Mouse (Mus musculus) cerebellum, postnatal 10 days (tissue): ENCODE data around the gene Tspan33.
"Not testable (repeated sequence)": the region's sequence is repeated elsewhere in the genome, so short reads cannot be mapped to it uniquely, and the experiment has no call there.

Experiments used
- DNase-seq, 2 experiments: peaks; one replicate each; pipeline ENCODE4 v3.0.0; 2021; ENCODE audit warnings: mixed read lengths in 2 of 2

Gene Tspan33

DNA sequence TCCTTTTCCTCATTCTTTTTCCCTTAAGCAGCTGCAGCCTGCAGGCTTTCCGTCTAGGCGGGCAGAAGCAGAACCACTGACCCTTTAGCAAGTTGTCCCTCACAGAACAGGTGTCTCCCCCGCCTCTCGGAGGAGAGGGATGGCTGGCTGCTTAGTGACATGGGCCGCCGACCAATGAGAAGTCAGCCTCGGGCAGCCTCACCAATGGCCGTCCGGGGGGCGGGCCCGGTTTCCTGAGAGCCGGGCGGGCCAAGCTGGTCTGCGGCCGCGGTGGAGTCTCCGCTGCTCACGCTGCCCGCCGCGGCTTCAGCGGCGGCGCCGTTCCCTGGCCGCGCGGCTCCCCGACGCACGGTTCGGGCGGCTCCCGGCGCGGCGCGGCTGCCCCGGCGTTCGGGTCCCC is at the start of gene Tspan33:
Tspan33 (plus strand) TSS at position 270 of the 400 bp plus-strand sequence.
- DNase-seq, result peak; percentile 97 to 98

DNA sequence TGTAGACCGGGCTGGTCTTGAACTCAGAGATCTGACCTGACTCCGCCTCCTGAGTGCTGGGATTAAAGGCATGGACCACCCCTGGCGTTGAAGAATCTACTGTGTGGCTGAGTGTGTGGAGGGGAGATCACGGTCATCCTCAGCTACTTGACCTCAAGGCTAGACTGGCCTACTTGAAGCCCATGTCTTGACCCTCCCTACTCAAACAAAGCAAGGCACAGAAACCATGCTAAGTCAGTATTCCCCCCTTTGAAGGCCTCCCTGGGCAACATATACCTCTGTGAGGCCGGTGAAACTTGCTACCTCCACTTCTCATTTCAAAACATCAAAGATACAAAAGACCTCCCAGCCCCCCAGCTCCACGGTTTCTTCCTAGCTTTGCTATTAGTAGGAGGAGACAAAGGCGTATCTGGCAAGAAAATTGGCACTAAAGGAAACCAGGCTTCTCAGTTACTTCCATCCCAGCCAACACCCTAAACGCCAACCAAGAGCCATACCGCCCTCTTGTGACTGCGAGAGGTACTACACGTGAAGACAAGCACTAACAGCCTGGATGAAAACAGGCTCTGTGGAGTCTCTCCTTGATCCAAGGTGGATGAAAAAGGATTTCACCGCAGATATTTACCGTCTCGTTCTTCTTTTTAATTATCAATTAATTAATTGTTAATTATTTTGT is 44.4 kb upstream of the Tspan33 start:
- DNase-seq, result peak; percentile 92 to 94

DNA sequence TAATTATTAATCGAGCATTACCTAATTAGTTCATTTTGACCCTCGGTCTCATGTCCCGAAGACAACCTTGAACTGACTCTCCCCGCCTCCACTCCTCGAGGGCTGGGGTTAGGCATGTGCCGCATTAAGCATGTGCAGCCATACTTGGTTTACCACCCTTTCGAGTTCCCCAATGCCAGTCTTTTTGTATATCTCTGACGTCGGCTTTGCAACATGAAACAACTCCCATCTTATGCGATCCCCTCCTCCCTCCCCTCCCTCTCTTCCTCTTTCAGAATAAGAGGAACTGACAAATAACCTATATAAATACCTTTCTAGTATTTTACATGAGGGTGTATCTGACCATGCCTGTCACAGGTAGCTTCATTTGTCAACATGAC is 43.9 kb upstream of the Tspan33 start:
- DNase-seq, result no peak

DNA sequence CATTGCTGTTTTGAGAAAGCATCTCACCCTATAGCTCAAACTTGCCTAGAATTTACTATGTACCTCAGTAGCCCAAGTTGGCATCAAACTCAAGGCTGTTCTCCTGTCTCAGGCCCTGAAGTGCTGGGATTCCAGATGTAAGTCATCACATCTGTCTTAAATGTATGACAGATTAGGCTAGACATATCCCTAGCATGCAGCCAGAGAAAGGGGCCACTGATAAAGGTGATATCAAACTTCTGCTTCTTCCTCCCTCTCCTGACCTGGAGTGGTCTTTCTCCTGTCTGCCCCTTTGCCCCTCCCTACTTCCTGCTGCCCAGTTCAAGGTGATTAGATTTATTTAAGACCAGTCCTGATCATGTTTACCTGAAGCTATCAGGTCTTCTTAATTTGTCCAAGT is 40.8 kb upstream of the Tspan33 start:
- DNase-seq, result no peak

DNA sequence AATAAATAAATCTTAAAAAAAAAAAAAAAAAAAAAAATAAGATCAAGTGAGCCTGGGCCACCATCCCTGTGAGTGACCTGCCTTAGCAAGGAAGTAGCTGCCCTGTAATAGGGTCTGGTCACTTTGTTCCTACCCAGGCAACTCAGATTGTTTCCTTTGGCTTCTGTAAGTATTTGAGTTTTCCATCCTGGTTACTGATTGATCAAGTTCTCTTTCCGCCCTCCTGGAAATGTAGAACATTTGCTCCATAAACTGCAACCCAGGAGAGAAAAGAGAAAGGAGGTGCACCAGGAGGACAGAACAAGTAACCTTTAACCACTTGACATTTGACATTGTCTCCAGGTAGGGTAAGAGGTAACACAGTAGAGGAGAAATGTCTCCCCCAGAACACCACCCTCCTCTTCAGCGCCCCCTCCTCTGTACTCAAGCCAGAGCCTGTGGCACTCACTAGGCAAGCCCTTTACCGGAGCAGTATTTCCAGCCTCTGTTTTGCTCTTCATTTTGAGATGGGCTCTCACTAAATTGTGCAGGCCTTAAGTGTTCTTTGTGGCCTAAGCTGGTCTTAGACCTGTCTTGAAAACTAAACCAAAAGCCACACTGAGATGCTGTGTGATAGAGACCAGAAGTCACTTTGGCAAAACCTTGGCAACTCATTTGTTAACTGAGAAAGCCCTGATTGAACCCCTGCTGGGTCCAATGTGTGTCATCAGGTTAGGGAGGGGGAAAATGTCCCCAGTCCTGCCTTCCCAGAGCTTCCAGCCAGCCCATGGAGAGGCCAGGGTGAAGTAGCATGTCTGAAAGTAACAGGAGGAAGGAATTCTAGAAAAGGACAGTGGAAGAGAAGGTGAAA is 35.2 kb upstream of the Tspan33 start:
- peak; percentile 8 to 15 for DNase-seq

DNA sequence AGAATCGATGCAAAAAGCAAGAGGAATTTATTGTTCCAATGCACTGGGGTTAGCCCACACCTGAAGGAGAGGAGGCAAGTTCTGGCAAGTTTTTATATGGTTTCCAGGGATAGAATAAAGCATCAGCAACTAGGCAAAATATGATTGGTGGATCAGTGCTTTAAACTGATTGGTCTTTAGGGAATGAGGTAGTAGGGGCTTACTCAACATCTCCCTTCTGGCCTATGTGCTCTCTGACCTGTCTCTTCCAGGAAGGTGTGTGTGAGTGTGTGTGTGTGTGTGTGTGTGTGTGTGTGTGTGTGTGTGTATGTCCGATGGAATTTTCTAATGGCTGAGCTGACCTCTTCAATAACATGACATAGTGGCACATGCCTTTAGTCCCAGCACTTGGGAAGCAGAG is 34.1 kb upstream of the Tspan33 start:
- no peak for DNase-seq

DNA sequence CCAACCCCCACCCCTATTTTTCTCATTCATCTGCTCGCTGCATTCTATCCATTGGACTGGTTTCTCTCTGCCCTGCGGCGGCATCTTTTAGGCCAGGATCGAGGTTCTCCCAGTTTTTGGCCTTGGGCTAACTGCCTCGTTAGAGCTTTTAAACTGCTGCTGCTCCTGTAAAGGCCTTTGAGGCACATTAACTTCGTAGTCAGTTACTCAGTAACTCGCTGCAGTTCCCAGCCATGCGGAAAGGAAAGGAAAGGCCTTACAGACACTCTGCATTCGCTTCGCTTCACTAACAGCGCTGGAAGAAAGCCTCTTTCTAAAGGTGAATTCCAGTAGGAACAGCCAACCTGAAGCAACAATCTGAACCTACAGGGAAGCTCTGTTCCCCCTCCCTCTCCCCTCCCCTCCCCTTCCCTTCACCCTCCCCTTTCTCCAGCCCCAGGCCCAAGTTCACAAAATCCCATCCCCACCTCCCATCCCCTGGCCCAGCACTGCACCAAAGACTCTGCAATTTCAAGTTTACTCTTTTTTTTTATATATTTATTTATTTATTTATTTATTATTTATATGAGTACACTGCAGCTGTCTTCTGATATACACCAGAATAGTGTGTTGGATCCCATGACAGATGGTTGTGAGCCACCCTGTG is 33.2 kb upstream of the Tspan33 start:
- DNase-seq, result no peak

DNA sequence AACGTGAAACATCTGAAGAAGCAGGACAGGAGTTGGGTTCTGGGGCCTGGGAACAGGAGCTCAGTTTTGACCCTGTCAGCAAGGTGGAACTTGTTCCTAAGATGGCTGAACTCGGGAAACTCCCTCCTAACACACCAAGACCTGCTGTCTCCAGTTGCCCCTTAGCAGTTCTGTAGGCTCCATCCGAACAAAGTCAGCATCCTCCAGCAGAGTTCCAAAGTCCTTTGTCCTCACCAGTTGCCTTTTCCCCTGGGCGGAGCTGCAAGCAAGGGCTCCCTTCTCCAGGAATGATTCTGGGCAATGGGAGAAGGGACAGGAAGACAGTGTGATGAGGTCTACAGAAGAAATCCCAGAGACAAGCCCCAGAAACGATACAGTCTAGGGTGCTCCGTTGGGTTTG is 26.8 kb upstream of the Tspan33 start:
- DNase-seq, result no peak

DNA sequence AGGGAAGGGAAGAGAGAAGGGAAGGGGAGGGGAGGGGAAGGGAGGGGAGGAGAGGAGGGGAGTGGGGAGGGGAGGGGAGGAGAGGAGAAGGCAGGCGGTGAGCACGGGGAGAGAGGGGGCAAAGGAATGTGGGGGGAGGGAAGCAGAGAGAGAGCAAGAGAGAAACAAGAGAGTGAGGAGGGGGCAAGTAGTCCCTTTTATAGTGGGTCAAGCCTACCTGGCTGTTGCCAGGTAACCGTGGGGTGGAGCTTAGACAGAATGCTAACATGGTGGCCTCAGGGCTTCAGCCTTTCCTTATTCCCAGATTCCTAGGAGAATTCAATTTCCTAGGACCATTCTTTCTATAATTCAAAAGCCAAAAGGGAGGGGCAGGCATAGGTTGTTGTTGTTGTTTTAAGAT is 22.3 kb upstream of the Tspan33 start:
- DNase-seq, result no peak

DNA sequence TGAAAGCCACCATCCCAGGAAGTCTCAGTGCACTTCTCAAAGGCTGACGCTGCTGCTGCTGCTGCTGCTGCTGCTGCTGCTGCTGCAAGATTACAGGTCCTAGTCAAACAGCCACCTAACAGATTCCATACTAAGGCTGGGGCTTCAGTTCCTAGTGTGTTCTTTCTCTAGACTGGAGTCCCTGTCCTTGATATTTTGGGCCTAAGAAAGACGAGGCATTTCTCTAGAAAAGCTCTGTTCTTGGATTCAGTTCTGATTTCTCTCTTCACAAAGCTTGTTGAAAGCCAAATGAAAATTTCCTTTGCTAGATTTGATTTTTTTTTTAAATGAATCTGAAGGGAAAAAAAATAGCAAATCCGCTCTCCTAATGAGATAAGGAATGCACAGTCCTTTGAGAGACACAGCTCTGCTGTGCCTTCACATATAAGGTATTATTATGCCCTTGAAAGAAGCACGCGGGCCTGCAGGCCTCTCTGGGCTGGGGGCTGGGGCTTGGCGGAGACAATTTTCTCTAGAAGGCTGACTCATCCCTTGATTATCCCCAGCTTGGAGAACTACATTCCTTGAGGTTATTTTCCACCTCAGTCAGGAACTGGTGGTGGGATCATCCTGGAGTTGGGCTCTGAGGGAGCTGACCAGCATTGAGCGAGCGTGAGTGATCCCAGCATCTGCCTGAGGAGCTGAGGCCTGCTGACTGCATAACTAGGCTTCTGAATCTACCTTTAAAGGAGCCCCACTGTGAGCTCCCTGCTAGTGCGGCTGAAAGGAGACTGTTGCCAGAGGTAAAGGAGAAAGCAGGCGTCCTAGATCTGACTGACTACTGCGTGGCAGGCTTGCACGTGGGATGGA is 21.2 kb upstream of the Tspan33 start:
- no peak for DNase-seq

DNA sequence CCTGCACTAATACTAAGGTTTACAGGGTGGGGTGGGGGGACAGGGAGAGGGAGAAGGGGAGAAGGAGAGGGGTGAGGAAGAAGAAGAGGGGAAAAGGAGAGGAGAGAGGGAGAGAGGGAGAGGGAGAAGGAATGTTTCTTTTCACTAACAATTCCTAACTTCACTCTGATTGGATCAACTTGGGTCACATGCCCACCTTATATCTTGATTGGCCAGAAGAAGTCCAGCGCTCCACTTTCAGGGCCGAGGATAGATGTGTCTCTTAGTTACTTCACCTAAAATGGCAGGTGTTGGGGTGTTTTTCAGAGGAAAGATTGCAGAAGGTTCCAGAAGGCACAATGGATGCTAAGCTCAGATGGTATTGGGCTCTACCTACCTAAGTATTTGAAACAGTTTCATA is 20.3 kb upstream of the Tspan33 start:
- no peak for DNase-seq

DNA sequence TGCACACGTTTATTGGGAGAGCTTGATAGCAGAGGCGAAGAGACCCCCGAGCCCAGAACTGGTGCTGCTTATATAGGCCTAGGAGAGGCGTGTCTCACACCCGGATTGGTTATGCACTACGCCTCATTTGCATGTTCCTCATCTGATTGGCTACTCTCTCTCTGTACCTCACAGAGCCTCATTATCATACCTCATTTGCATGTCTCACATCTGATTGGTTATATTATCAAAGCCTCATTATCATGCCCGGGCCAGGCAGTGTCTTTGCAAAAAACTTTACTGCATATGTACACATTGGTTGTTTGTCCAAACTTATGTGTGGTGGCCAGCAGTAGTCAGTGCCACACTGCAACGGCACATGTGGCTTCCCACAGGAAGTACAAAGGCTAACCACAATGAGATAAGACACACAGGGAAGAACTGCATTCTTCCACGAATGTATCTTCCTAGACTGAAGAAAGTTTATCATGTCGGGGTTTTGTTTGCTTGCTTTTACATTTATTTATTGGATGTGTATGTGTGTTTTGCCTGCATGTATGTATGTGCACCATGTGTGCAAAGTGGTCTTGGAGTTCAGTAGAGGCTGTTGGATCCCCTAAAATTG is 14.0 kb upstream of the Tspan33 start:
- not testable (repeated sequence) for DNase-seq

DNA sequence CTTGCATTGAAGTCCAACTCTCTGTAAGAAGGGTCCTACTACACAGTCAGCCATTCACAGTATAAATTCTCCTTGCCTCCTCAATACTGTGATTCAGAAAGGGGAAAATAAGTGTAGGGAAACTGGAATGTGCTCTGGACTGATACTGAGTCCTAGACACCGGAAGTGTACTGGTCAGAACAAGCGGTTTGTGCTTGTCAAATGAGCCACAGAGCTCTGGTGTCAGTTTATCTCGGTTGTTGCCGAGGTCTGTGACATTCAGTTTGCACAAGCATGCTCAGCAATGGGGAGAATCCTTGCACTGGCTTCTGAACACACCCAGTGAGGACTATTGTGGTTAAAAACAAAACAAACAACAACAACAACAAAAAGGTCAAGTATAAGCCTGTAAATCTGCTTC is 12.2 kb upstream of the Tspan33 start:
- no peak for DNase-seq

DNA sequence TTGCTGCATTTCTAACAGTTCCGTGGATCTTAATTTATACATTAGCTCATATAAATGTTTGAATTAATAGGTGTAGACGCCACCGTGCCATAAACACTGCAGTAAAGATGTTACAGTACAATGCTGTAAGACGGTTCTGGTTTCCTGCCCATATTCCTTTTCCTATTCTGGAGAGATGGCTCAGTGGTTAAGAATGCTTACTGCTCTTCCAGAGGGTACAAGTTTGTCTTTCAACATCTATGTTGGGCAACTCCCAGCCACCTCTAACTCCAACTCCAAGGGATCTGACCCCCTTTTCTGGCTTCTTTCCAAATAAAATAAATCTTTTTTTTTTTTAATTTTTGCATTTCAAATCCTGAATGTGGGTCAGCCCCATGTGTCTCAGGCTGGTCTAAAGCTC is 9.3 kb upstream of the Tspan33 start:
- no peak for DNase-seq

DNA sequence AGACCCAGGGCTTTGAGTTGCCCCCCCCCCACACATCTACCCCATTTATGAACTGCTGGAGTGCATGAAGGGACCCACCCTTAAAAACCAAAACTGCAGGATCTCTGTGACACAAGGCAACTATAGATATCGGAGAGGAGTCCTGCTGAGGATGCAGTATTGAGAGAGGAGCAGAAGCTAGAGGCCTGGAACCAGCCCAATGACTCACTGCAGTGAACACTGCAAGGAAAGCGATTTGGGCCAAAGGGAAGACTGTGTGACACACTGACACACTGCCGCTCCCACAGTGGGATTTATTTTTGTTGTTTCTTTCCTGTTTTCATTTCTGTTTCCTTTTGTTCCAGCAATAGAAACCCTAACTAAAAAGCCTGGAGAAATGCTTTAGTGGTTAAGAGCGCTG is 8.1 kb upstream of the Tspan33 start:
- DNase-seq, result peak in 1 of 2 experiments; percentile 16

DNA sequence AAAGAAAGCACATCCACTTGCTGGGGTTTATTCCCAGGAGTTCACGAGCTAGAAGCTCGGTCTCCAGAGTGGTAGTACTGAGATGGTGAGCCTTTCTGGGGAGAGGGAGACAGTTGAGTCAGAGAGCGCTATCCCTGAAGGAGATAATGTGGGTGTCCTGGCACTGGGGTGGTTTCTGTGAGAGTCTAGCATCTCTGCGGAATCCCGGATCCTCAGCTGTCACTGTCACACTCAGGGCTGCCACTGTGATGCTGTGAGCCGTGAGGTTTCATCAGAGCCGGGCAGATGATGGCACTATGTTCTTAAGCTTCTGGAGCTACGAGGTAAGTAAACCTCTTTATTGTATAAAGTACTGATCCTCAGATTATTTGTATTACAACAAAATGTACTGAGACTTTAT is 4.6 kb upstream of the Tspan33 start:
- DNase-seq, result no peak

DNA sequence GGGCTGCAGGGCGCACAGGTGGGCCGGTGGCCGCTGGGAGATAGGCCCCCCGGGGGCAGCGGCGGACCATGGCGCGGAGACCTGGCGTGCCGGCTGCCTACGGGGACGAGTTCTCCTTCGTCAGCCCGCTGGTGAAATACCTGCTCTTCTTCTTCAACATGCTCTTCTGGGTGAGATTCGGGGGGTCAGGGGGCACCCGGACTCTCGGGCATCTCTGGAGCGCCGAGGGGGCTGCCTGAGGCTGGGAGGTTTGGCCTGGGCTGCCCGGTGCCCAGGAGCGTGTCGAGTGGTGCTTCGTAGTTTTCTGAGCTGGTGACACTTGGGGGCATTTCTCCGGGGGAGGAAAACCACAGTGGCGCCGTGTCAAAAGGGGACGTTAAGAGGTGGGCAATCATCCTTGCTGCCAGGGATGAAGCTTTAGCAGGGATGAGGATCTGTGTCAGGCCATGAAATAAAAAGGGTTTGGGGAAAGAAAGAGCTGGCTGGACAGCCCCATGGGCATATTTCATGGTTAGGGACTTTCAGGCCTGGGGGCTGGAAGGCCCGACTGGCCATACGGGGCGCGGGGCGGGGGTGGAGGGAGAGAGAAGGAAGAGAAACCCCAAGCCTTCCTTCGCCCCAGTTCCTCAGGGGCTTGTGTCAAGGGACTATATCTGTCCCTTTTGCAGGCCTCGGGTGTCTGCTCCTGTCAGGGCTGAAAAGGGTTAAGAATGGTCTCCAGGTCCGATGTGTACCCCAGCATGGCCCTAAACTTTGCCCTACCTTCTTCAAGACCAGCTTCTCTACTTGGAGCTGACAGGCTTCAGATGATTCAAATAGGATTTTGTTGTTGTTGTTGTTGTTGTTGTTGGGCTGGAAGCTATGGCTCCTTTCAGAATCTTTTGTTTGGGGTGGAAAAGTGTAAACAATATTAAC is 610 bp downstream of the Tspan33 start:
- DNase-seq, result no peak

DNA sequence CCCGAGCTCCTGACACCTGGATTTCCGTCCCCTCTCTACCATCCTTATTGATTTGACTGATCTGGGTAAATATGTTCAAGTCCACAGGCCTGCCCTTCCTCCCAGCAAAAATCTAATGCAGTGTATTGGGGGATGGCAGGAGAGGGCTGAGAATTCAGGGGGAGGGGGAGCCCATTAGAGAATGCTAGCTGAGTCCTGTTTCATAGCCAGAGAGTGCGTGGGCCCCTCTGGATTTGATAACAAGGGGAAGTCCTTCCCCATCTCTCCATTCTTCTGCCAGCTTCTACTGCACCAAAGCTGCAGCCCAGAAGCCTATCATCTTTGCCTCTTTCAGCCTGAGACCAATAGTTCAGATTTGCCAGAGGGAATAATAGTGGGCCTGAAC is 1.3 kb downstream of the Tspan33 start:
- no peak for DNase-seq

DNA sequence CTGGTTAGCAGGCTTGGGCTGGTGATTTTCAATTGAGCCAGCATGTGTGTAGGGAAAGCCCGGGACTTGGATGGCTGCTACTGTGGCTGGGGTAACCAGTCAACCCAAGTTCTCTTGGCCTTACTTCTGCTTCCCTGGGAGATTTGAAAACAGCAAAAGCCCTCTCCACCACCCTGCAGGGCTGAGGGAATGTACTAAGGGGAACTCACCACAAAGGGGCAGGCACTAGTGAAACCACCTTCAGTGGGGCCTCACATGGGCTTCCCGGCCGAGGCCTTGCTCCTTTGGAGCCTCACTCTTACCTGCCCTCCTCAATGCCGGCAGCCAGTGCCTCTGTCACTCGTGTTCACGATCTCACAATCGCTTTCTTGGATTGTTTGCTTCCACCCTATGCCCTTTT is 2.0 kb downstream of the Tspan33 start:
- DNase-seq, result no peak

DNA sequence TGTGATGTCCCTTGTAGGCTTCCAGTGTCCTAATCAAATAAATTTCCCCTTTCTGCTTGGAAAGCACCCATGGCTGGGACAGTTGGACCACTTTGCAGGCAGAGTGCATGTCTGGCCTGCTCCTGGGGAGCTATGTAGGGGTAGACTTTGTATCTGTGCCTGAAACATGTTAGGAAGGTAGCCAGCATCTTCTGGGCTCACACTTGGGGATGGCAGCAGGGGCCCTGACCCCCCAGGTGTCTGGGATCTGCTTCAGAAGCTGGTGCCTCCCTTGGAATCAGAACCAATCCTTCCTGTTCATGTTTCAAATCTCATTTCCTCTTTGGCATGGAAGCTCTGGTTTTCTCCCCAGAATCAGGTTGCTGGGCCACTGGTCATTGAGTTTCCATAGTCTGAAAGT is 3.1 kb downstream of the Tspan33 start:
- DNase-seq, result no peak

DNA sequence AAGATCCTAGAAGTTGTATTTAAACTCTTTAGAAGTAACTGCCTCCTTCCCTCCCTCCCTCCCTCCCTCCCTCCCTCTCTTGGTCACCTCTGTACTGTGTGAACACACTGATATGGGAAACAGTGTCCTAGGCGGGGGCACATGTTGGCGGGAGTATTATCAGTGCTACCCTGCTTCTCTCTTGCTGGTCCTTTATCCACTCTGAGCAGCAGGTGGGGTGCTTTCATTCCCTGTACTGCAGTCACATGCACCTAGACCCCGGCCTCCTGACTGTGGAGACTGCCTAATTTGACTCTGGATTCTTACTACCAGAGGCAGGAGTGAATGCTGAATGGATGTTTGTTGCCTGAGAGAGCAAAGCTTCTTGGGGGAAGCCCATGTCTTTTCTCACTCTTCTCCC is 3.5 kb downstream of the Tspan33 start:
- no peak for DNase-seq
